Mouse (Mus musculus) limb, embryonic 14.5 days (tissue): ENCODE results near the gene Slc25a33. TPM values are rescaled to one million over a fixed set of nuclear protein-coding genes. Genes with fewer than 3 reads are reported as not detected.

Experiments used
- ATAC-seq: fragments of 200-750 bp; cut with Nextera tagmentation; 2 replicates; pipeline ENCODE4 v1.8.0; 2017; ENCODE audit warnings: low read depth, moderate number of reproducible peaks, moderate TSS enrichment; ENCODE audit not compliant: low FRiP score
- DNase-seq: peaks from one replicate; pipeline ENCODE4 v3.0.0-alpha.2; 2015; ENCODE audit warnings: low spot score
- H3K27ac ChIP-seq: fragments of 300-500 bp; sonication (generic); replicated peaks from 2 replicates; pipeline ENCODE4 v1.5.1; 2014; ENCODE audit warnings: low read depth, mild to moderate bottlenecking, low read length, moderate library complexity, mixed read lengths
- H3K27me3 ChIP-seq: fragments of 300-500 bp; sonication (generic); 2 replicates; pipeline ENCODE4 v1.6.1; 2014; ENCODE audit warnings: low read length, mixed read lengths; ENCODE audit not compliant: control insufficient read depth, insufficient read depth
- H3K36me3 ChIP-seq: fragments of 300-500 bp; sonication (generic); 2 replicates; pipeline ENCODE4 v1.6.1; 2014; ENCODE audit warnings: mild to moderate bottlenecking, low read length, moderate library complexity, mixed read lengths; ENCODE audit not compliant: control insufficient read depth, insufficient read depth
- H3K4me1 ChIP-seq: fragments of 300-500 bp; sonication (generic); 2 replicates; pipeline ENCODE4 v1.6.1; 2014; ENCODE audit warnings: antibody characterized with exemption, low read length, mixed read lengths; ENCODE audit not compliant: control insufficient read depth, insufficient read depth
- H3K4me2 ChIP-seq: fragments of 300-500 bp; sonication (generic); replicated peaks from 2 replicates; pipeline ENCODE4 v1.6.1; 2014; ENCODE audit warnings: low read depth, mild to moderate bottlenecking, low read length, moderate library complexity; ENCODE audit not compliant: severe bottlenecking
- H3K4me3 ChIP-seq: fragments of 300-500 bp; sonication (generic); replicated peaks from 2 replicates; pipeline ENCODE4 v1.5.1; 2014; ENCODE audit warnings: low read length
- H3K9ac ChIP-seq: fragments of 300-500 bp; sonication (generic); 2 replicates; pipeline ENCODE4 v1.6.1; 2014; ENCODE audit warnings: mild to moderate bottlenecking, low read depth, low read length, moderate library complexity; ENCODE audit not compliant: severe bottlenecking
- H3K9me3 ChIP-seq: fragments of 300-500 bp; sonication (generic); 2 replicates; pipeline ENCODE4 v1.6.1; 2016; ENCODE audit warnings: low read length; ENCODE audit not compliant: control insufficient read depth
- POLR2A ChIP-seq: fragments of 200-500 bp; IDR thresholded peaks from 2 replicates; pipeline ENCODE4 v1.8.0; 2012; ENCODE audit warnings: inconsistent platforms, mild to moderate bottlenecking, moderate library complexity, borderline replicate concordance; ENCODE audit not compliant: insufficient read depth, insufficient read length; ENCODE audit errors: extremely low read depth
- WGBS: fragments of 180-500 bp; shearing (Covaris S2); extraction: QIAGEN DNeasy Blood & Tissue Kit; methylation state at CpG from one replicate; pipeline ENCODE4 v1.1.7; 2014; 5-methylcytosine and 5-hydroxymethylcytosine counted together
- polyA plus RNA-seq, 2 experiments: library from polyadenylated mRNA; depleted of rRNA in 1 of 2; stranded (reverse) in 1 of 2; unstranded in 1 of 2; fragments of >200 nt; fragmentation: Nextera tagmentation in 1 of 2; extraction: Ambion mirVana in 1 of 2; gene quantifications; 2 replicates each; pipeline versions ENCODE4 v1.2.1 to v1.2.3; 2012 to 2014

The Slc25a33 gene
- polyA plus RNA-seq, 2 experiments, result 8.2 to 10.8 TPM

GRCm38 (mm10) chr4:149705941-149706340 lies 68.1 kb downstream of the Slc25a33 start:
- no peak for TF ChIP-seq POLR2A
- WGBS, result 88% methylated on average over 8 of the region's 8 CpGs
- Histone ChIP-seq H3K9me3 (no peaks in the 10 kb centered on the region), H3K4me3 (no peak overlapping the region), H3K9ac (no peak overlapping the region), H3K4me1 (no peaks in the 10 kb centered on the region), H3K27ac (no peak overlapping the region), H3K27me3 (no peaks in the 10 kb centered on the region), H3K36me3 (no peaks in the 10 kb centered on the region), H3K4me2 (no peak overlapping the region)
- DNase-seq, result no peak
- no peak for ATAC-seq

DNA sequence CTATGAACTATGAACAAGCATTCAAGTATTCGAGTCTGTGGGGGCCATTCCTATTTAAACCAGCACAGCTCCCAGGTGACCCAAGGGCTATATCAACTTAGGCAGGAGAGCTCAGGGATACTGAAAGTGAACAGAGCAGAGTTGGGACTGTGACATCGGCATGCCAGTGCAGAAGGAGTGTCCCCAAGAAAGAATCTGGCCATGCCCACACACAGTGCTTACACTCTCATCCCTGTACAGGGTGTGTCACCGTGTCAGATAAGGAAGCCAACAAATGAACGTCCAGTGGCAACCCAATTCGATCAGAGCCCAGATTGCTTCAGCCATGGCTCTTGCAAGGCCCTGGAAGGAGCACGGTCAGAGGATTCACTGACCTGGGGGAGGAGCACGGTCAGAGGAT lies 68.8 kb downstream of the Slc25a33 start:
- H3K27ac ChIP-seq, result no peak overlapping the region
- no peaks in the 10 kb centered on the region for H3K27me3 ChIP-seq
- TF ChIP-seq POLR2A, result no peak
- no peaks in the 10 kb centered on the region for H3K4me1 ChIP-seq
- no peak overlapping the region for H3K4me3 ChIP-seq
- 80% methylated on average over 7 of the region's 7 CpGs for WGBS
- no peaks in the 10 kb centered on the region for H3K9me3 ChIP-seq
- H3K36me3 ChIP-seq, result no peaks in the 10 kb centered on the region
- H3K4me2 ChIP-seq, result no peak overlapping the region
- no peak overlapping the region for H3K9ac ChIP-seq
- ATAC-seq, result no peak
- no peak for DNase-seq

- Histone ChIP-seq H3K4me3 (no peak within 1 kb of the TSS), H3K36me3 (no peaks in the 10 kb centered on the region), H3K4me2 (no peak within 1 kb of the TSS), H3K27me3 (peaks cover 8% of the 10 kb centered on the region; the same call in 1 of the 2 replicates), H3K9me3 (no peaks in the 10 kb centered on the region), H3K9ac (no peak within 1 kb of the TSS), H3K27ac (no peak within 1 kb of the TSS), H3K4me1 (peaks cover 6% of the 10 kb centered on the region)
- DNase-seq (no peak), ATAC-seq (no peak; the same call in 1 of the 2 replicates)
- TF ChIP-seq POLR2A, result no peak
- WGBS, result 60% methylated on average over 19 of the region's 19 CpGs
Observed at GRCm38 (mm10) chr4:149702210-149702979, 71.7 kb downstream of the Slc25a33 start, which contains the start of gene Pik3cd. Pik3cd (minus strand) TSS chr4:149702571.

- no peak for TF ChIP-seq POLR2A
- no peak overlapping the region for H3K4me2 ChIP-seq
- no peak overlapping the region for H3K4me3 ChIP-seq
- DNase-seq (peak; percentile 40), ATAC-seq (no peak)
- H3K27ac ChIP-seq, result no peak overlapping the region
- H3K9me3 ChIP-seq, result no peaks in the 10 kb centered on the region
- H3K27me3 ChIP-seq, result peaks cover 9% of the 10 kb centered on the region; the same call in 1 of the 2 replicates
- H3K36me3 ChIP-seq, result no peaks in the 10 kb centered on the region
- H3K4me1 ChIP-seq, result peaks cover 6% of the 10 kb centered on the region
- H3K9ac ChIP-seq, result no peak overlapping the region
- WGBS, result 62% methylated on average over 18 of the region's 18 CpGs
Observed at GRCm38 (mm10) chr4:149701426-149702209, 72.5 kb downstream of the Slc25a33 start.

- H3K9me3 ChIP-seq, result no peaks in the 10 kb centered on the region
- no peak overlapping the region for H3K4me2 ChIP-seq
- H3K36me3 ChIP-seq, result no peaks in the 10 kb centered on the region
- no peak overlapping the region for H3K27ac ChIP-seq
- TF ChIP-seq POLR2A, result no peak
- WGBS, result 88% methylated on average over 4 of the region's 4 CpGs
- no peak for ATAC-seq
- peaks cover 9% of the 10 kb centered on the region; the same call in 1 of the 2 replicates for H3K27me3 ChIP-seq
- peaks cover 8% of the 10 kb centered on the region for H3K4me1 ChIP-seq
- no peak overlapping the region for H3K9ac ChIP-seq
- DNase-seq, result no peak
- H3K4me3 ChIP-seq, result no peak overlapping the region
Observed at GRCm38 (mm10) chr4:149699953-149700352, 74.1 kb downstream of the Slc25a33 start.
